Mouse (Mus musculus) cerebellum, adult 11 months (tissue): ENCODE measurements around the gene Cfap77.
"Not testable (repeated sequence)": the region's sequence is repeated elsewhere in the genome, so short reads cannot be mapped to it uniquely, and the experiment has no call there.

Source experiments
- DNase-seq: peaks from one replicate; pipeline ENCODE4 v3.0.0; 2022

Gene Cfap77

DNA sequence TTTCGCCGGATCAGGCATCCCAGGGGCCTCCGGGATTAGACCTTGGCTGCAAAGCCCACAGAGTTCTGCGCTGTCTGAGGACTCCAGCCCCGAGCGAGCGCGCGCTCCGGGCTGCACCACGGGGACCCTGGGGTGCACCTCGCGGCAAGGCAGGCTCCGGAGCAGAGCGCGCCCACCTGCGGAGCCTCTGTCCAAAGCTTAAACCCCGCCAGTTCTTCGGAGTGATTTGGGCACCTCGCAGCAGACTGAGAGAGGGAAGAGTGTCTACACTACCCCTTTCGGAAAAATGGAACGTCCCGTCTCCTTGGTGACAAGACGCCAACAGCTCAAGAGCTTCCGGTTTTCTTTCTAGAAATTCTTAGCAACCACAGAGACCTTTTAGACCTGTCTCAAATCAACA is at the start of gene Cfap77:
TSS of gene Cfap77 (minus strand) at position 76 of the 400 bp plus-strand sequence.
- DNase-seq = no peak

DNA sequence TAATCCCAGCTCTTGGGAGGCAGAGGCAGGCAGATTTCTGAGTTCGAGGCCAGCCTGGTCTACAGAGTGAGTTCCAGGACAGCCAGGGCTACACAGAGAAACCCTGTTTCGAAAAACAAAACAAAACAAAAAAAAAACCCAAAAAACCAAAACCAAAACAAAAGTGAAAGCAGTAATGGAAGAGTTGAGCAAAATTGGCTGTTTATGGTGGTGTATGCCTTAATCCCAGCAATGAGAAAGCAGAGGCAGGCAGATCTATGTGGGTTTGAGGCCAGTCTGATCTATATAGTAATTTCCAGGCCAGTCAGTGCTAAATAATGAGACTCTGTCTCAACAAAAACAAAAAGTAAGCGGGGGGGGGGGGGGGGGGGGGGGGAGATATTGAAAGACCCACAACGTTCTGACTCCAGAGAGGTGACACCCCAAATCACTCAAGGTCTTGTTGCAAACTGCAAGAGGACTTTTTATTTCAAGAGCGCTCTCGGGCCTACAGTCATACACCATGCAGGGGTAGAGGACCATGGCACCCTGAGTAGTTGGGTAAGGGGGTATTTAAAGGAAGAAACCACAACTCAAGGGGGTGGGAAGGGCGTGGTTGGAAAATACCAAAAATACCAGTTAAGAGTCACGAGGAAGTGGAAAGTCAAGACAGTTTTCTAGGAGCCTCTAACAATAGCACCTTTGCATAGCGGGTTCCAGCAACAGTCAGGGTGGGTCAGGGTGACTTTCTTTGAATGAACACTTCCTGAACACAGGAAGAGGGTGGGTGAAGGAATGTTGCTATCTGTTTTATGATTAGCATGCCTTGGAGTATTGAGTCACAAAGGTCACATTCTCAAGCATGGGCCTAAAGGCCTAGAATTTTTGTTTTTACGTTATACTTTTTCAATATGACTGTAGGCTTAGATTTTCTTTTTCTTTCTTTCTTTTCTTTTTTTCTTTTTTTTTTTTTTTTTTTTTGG is 47.8 kb upstream of the Cfap77 start:
- DNase-seq = not testable (repeated sequence)

DNA sequence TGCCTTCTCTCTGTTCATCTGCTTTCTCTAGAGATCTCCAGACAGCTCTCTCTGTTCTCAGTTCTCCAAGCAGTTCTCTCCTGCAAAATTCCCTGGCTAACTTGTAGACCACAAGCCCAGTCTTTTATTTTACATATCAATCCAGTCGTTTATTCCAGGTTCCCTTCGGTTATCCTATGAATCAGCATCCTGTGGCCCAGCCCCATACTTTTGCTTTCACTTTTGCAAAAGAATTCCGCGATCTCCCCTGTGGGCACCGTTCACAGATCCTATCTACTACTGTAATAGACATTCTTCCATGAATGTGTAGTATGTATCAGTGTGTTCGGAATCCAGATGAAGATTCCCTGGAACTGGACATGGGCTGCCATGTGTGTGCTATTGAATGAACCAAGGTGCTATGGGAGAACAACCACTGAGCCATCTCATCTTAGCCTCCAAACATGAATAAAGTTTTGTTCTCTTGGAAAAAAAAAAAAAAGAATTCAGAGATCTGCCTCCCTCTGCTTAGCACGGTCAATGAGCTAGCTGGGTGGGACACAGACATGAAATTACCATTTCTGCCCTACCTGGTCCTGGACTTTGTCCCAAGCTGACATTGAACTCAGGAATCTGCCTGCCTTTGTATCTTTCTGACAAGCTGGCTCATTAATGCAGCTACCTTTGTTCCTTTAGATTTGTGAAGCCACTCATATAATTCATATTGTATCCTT is 46.1 kb upstream of the Cfap77 start:
- no peak for DNase-seq

DNA sequence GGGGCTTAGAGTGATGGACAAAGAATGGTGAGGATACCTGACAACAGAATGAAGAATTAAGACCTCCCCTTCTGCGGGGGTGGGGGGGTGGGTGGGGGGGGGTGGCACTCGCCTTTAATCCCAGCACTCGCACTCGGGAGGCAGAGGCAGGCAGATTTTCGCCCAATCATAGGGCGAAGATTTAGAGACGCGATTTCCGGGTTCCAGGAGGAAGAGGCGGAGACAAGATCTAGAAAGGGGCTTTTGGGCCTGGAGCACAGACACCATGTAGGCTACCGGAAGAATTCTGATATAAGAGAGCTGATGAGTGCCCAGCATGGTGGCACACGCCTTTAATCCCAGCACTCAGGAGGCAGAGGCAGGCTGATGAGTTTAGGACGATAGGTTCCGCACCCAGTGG is 44.8 kb upstream of the Cfap77 start:
- DNase-seq = no peak

DNA sequence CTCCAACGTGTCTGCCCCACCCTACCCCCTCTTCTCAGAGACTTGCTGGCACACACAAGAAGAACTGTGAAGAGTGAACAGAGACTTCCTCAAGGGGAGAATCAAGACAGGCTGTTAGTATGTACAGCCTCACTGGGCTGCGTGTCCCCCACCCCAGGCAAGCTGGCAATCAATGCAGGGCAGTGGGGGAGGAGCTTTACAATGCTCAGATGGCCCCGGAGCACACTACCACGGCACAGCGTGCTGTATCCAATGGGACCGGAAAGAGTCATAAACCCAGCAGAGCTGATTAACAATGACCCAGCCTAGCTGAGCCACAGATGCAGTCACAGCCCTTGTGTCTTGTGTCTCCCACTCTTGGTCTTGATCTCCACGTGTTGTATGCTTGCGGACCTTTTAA is 43.9 kb upstream of the Cfap77 start:
- DNase-seq = no peak

DNA sequence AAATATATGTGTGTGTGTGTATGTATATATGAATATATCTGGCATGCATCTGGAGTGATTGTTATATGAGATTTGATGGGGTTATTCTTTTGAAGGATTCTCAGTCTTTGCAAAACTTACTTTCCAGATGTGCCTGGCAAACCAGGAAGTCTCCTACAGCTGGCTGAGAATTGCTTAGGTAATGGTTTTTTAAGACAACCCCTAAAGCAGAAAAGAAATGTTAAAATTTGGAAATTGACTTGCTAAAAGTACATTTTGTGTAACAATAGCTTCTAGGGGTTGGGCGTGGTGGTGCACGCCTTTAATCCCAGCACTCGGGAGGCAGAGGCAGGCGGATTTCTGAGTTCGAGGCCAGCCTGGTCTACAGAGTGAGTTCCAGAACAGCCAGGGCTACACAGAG is 43.1 kb upstream of the Cfap77 start:
- not testable (repeated sequence) for DNase-seq

DNA sequence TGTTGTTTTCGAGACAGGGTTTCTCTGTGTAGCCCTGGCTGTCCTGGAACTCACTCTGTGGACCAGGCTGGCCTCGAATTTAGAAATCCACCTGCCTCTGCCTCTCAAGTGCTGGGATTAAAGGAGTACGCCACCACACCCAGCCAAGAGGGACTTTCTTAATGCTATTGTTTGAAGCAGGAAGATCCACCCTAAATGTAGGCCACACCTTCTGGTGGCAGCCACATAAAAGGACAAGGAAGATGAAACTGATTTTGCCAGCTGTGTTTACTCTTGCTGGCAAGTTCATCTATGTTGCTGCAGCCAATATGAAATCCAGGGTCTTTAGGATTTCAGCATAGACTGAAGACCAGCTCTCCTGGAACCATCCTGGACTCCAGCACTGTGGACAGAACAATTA is 42.6 kb upstream of the Cfap77 start:
- no peak for DNase-seq

DNA sequence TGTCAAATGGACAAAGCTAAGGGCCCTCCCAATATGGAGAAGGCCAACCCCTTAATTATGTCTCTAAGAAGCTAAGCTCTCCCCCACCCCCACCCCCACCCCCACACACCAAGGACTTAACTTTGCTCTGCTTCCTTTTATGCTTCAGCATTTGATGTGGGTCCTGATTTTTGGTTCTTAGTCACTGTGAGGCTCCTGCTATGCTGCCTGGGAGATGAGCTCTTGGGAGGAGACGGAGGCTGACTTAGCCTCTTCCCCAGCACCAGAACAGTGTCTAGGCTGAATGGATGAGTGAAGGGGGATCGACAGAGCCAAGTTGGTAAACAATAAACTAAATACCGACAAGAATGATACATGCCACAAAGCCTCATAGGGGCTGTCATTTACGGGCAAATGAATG is 41.9 kb upstream of the Cfap77 start:
- no peak for DNase-seq

DNA sequence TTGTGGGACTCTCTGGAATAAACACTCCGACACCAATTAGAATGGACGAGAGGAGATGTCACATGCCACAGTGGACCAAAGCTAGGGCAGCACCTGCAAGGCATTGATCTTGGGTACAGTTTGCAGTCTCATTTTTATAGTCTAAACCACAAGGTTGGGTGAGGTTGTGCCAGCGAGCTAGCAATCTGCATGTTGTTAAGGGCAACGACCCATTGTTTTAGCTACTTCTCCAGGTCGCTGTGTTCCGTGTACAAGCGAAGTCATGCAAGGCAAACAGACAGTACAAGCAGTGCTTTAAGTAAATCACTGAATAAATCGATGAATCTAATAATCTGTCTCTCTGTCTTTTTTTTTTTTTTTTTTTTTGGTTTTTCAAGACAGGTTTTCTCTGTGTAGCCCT is 40.8 kb upstream of the Cfap77 start:
- DNase-seq = no peak

DNA sequence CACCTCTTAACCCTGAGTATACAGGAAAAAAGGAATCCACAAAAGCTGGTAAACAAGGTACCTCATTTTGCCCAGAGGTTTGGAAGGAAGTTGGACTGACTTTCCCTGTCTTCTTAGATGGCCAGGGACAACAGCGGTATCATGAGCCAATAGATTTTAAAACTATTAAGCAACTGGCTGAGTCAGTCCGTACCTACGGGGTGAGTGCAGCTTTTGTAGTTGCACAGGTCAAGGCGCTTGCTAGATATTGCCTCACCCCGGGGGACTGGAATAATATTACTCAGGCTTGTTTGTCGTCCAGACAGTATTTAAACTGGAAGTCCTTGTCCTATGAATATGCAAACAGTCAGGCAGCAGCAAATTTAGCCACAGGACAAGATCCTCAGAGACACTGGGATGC is 34.4 kb upstream of the Cfap77 start:
- not testable (repeated sequence) for DNase-seq

DNA sequence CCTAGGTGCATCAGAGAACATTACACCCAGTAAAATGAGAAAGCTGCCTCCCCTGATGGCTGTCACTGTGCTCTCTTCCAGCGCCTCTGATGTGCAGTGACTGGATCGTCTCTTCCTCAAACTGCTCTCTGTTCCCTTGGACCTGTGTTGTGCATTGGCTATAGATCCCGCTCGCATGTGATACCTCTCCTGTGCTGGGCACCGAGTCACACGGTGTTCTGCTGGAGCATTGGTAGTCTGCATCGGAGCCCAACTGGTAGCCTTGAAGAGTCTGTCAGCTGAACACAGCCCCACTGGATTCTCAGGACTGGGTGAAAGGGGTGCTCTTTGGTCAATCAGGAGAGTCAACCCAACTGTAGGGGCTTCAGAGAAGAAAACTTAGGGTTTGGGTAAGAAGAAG is 31.2 kb upstream of the Cfap77 start:
- DNase-seq = no peak

DNA sequence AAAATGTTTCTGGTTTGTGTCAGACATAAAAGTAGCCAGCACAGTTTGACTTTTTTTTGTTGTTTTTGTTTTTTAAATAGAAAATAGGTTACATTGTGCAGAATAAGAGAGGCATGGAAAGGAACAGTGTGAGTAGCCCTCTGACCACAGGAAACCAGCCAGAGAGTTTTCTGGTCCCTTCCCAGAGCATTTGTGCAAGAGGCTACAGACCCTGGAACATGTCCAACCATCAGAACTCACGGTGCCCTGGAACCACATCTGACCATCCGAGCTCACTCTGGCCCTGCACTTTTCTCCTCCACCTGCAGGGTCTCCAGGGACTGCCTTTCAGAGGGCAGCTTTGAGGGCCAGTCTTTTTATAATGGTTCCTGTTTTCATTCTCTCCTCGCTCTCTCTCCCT is 27.1 kb upstream of the Cfap77 start:
- DNase-seq = no peak

DNA sequence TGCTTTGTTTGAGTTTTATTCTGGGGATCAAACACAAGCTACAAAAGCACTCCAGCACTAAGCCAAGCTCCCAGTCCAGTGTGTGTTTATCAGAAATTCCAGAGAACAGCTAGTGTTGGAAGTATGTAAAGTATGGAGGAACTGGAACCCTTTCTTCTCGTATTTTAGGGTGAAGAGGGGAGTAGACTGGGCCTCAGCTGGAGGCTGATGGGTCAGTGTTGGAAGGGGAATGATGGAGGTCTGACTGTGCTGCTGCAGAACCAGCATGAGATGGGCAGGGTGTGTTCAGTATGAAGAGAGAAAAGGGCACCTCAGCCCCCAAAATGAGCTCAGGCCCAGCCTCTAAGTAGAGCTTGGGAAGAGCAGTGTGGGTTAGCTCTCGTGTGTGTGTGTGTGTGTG is 21.4 kb upstream of the Cfap77 start:
- DNase-seq = no peak

DNA sequence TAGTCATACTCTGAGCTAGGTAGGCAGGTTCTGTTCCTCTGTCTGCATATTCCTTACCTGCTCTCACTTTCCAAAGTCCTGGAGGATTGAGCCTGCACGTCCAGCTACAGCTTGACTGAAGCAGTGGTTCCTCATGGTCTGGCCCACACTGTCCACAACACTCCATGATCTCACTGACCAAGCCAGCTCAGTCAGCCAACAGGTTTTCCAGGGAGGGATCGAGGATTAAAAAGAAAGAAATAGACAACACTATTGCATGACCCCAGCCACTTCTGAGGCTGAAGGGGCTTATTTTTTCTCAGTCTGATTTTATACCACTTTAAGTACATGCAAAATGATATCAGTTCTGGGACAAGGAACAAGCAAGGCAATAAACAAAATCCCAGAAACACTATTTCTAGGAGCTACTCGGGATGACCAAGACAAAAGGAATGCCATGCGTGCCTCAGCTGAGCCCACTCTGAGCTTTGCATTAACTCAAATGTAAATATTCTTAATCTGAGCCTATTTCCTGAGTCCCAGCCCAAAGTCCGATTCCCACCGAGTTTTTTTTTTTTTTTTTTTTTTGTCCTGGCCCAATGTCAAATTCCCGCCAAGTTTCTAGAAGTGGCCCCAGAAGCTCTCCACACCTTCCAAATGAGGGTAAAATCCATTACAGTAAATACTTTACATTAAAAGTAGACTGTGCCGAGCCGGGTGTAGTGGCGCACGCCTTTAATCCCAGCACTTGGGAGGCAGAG is 20.6 kb upstream of the Cfap77 start:
- no peak for DNase-seq

DNA sequence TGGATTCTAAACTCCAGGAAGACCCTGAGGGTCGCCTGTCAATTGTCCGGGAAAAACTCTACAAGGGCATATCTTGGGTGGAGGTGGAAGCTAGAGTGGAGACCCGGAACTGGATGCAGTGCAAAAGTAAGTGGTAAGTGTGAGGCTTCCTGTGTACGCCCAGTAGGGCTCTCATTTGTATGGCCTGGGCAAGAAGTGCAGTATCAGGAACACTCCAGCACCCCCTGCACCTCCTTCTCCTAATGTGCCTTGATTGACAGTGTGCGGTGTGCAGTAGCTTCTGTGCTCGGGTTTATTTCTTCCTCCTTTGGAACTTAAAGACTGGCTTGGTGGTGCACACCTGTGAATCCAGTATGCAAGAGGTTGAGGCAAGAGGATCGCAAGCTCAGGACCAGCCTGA is 19.8 kb upstream of the Cfap77 start:
- DNase-seq = no peak

DNA sequence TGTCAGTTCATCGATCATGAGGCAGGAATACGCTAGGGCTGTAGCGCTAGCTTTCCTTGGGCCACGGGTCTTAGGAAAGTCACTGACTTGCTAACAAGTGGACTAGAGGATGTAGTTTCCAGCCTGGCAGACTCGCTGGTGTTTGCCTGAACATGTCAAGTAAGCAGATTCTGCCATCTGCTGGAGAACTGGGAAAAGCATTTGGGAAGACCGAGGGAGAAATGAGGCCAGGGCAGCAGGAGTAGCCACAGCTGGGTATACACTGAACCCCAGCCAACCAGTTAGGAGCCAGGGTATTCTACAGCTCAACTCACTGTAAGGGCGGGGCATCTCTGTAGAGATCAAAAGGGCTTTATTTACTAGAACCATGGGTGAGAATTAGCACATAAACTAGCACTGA is 11.5 kb upstream of the Cfap77 start:
- no peak for DNase-seq

DNA sequence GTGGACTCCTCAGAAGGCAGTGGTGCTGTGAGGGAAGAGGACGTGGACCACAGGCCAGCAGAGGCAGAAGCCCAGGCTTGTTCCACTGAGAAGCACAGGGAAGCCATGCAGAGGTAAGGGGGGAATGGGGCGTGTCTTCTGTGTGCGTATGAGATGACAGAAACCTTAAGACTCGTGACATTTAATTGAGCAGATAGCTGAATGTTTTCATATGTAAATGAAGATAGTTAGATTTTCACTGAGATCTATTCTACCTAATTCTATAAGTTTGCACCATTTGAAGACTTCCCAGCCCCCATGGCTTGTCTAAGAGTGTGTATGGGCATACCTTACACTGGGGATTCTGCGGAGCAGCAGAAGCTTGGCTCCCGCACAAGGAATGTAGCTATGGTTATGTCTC is 10.9 kb upstream of the Cfap77 start:
- no peak for DNase-seq

DNA sequence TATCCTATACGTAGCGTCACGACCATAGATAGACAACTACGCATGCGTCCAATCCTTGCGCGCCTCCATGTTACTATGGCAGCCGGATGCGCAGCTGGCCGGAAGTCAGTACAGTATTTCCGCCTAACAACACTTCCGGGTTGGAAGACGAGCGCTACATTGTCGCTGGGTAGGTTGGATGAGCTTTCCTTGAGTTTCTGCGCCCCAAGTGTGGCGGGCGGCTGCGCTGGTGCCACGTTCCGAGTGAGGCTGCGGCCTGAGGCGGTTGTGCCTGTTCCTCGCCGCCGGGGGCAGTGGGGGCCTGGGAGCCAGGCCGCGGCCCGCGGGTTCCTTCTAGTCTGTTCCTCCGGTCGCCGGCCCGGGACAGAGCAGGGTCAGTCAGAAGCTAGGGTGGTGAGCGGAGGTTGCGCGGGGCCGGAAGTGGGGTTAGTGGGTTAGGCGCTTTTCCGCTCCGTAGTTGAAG is 5.3 kb upstream of the Cfap77 start, which contains the start of gene Ttf1:
TSS of gene Ttf1 (plus strand) at position 128 of the 463 bp plus-strand sequence.
- DNase-seq = peak; percentile 87

DNA sequence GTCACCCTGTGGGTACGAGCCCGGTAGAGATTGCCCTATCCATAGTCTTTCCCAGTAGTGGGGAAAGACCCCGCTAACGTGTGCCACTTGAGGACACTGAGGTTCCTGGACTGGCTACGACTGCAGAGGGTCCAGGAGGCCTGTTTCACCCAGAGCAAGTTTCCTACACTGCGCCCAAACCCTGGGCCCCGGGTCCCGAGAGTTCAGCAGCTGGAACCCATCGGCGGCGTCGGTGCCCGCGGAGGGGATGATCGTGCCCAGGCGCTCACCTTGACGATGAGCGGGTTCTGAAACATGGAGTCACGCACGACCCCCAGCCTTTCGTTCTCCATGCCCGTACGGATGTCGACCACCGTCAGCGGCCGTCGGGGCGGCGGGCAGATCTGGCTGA is 326 bp downstream of the Cfap77 start:
- DNase-seq = no peak

DNA sequence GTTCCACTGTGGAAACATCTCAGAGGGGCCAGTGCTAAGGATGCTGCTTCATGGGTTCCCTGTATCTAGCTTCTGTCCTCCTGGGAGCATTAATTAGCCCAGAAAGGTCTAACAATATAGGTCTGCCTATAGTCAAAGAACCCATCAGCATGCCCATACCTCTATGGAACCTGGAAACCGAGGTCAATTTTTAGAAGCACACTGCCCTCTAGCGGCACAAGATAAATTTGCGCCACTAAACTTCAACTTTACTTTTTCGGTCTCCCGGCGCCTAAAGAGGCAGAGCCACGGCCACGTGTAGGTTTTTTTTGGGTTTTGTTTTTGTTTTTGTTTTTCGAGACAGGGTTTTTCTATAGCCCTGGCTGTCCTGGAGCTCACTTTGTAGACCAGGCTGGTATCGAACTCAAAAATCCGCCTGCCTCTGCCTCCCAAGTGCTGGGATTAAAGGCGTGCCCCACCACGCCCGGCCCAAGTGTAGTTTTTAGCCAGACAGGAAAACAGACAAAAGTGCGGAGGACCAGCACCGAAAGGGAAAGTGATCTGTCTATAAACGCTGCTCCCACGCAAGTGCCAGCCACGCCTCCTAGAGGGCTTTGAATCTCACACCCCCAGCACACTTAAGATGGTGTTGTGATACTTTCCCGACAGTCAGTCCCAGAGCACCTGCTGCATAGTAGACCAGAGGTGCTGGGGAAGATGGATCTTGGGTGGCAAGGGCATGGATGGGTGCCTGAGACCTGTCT is 893 bp downstream of the Cfap77 start:
- peak; percentile 29 for DNase-seq

DNA sequence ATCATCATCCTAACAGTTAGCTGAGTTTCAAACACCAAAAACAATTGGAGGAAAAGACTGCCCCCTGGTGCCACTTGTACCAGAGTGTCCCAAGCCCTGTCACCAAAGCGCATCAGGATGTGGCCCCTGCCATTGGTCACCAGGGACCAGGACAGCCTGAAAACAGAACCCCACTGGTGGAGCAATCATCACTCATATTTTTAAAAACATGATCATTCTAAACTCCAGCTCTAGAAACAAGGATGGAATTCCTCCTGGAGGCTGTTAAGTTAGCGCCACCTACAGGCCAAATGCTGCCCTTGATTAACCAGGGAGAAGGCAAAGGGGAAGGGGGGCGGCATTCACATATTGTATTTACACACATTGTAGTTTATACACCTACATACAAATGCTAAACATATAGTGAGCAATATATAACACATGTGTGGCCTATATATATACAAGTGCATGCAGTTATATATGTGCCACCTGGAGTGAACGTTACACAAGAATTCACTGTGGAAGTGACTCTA is 1.9 kb downstream of the Cfap77 start:
- DNase-seq = peak; percentile 27

DNA sequence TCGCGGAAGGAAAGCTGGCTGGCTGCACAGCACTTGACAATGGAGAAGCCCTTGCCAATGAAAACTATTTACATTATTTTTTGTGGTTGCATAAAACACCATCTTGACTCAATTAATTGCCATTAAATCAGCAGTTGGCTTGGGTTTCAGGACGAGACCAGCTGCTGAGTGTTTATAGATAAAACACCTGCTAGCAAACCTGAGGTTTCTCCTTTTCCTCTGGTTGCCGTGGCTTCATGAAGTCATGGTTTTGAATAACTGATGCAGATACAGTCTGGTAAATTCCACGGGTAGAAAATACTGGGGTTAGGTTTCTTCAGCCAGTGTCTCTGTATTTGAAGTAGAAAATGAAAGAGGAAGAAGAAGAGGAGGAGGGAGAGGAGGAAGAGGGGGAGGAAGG is 2.9 kb downstream of the Cfap77 start:
- DNase-seq = no peak
